Mouse (Mus musculus): Measurements from ENCODE around the gene Mllt6.

DNA sequence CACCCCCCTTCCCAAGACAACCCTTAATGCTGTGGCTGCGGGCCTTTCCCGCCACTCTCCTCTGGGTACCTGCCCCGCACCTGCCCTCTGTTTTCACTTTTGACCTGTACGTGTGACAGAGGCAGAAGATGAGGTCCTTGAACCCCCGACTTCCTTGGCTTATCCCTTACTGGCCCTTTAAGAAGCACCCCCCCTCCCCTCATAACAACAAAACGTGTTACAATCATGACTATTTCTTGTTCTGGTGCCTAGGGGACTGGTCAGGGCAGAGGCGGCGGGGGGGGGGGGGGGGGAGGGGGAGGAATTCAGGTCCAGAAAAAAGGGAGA is 1.1 kb downstream of the Mllt6 start:
- TF ChIP-seq USF1 (IDR thresholded peaks at IDR 0.05; ENCODE audit: low read depth) = no peak
- TF ChIP-seq POLR2A (IDR thresholded peaks at IDR 0.05; ENCODE audit: insufficient read length, low read depth) = no peak
- no peak for TF ChIP-seq E2F4 (IDR thresholded peaks at IDR 0.05; ENCODE audit: insufficient read depth)
- no peak for TF ChIP-seq TCF12 (IDR thresholded peaks at IDR 0.05; ENCODE audit: insufficient read depth, poor library complexity, severe bottlenecking)
- TF ChIP-seq POLR2AphosphoS2 (IDR thresholded peaks at IDR 0.05; ENCODE audit: insufficient read length, low read depth) = no peak
- TF ChIP-seq MAX (IDR thresholded peaks at IDR 0.05; ENCODE audit: low read depth) = no peak
- no peak for TF ChIP-seq MYOD1 (IDR thresholded peaks at IDR 0.05; ENCODE audit: control insufficient read depth in 1 of 3, insufficient read length in 2 of 3, low read depth in 2 of 3)
